Mouse (Mus musculus): ENCODE results near the gene Pth2r. TPM values are rescaled to one million over a fixed set of nuclear protein-coding genes. Genes with fewer than 3 reads are reported as not detected.
A peak's percentile ranks its signal among the peaks of the same experiment; 100 is the strongest.

Pth2r gene
- total and polyA plus RNA-seq, 3 experiments: not detected

GRCm38 (mm10) chr1:65312118-65312517, 30.3 kb downstream of the Pth2r start:
- Histone ChIP-seq H3K9me3 (replicated peaks; ENCODE audit: low read length) (no peaks in the 10 kb centered on the region), H3K9ac (ENCODE audit: insufficient read depth, low read depth) (no peak overlapping the region), H3K36me3 (replicated peaks in 1 of 2; ENCODE audit: control insufficient read depth in 1 of 2, insufficient read depth in 1 of 2, low read length in 1 of 2) (no peaks in the 10 kb centered on the region), H3K4me2 (ENCODE audit: insufficient read depth, low read depth, poor library complexity, severe bottlenecking) (no peak overlapping the region), H3K79me2 (replicated peaks; ENCODE audit: control insufficient read depth, extremely low read depth, insufficient read depth, poor library complexity, severe bottlenecking) (no peaks in the 10 kb centered on the region), H3K4me1 (ENCODE audit: control insufficient read depth in 1 of 2, insufficient read depth in 2 of 2) (peaks cover 0 to 6% of the 10 kb centered on the region in 2 experiments; a peak in 1 of 4 replicates), H3K27me3 (replicated peaks) (no peaks in the 10 kb centered on the region), H3K27ac (ENCODE audit: insufficient read depth, low read depth) (no peak overlapping the region), H3K4me3 (replicated peaks in 1 of 3; ENCODE audit: low read depth in 2 of 3, low read length in 2 of 3, poor library complexity in 1 of 3) (no peak overlapping the region)
- TF ChIP-seq ZMIZ1 (IDR thresholded peaks at IDR 0.05; ENCODE audit: low read depth, low read length): no peak
- no peak for TF ChIP-seq KAT2A (IDR thresholded peaks at IDR 0.05; ENCODE audit: insufficient replicate concordance, low read length)
- no peak for TF ChIP-seq POLR2AphosphoS2 (IDR thresholded peaks at IDR 0.05; ENCODE audit: low read depth, low read length)
- TF ChIP-seq ZC3H11A (IDR thresholded peaks at IDR 0.05; ENCODE audit: low read depth, low read length): no peak
- TF ChIP-seq RAD21 (IDR thresholded peaks at IDR 0.05; ENCODE audit: low read depth, low read length): peak; percentile 89
- no peak for TF ChIP-seq NELFE (IDR thresholded peaks at IDR 0.05; ENCODE audit: low read depth, low read length)
- TF ChIP-seq USF2 (conservative IDR thresholded peaks at IDR 0.05; ENCODE audit: low read depth, low read length): no peak
- no peak for TF ChIP-seq CHD1 (IDR thresholded peaks at IDR 0.05; ENCODE audit: low read depth, low read length)
- no peak for TF ChIP-seq GABPA (IDR thresholded peaks at IDR 0.05; ENCODE audit: insufficient replicate concordance, low read depth, low read length)
- no peak for TF ChIP-seq JUN (IDR thresholded peaks at IDR 0.05; ENCODE audit: insufficient read depth, low read depth, low read length)
- TF ChIP-seq BHLHE40 (IDR thresholded peaks at IDR 0.05; ENCODE audit: low read depth, low read length): no peak
- no peak for TF ChIP-seq TBP (conservative IDR thresholded peaks at IDR 0.05; ENCODE audit: low read depth, low read length)
- peak; percentile 91 for TF ChIP-seq ZNF384 (IDR thresholded peaks at IDR 0.05; ENCODE audit: low read depth, low read length)
- peak in 1 of 2 experiments; percentile 82; a peak in 2 of 4 replicates for TF ChIP-seq CTCF (conservative IDR thresholded peaks at IDR 0.05 in 1 of 2, IDR thresholded peaks at IDR 0.05 in 1 of 2; ENCODE audit: low read depth in 2 of 2, low read length in 2 of 2)
- TF ChIP-seq IRF4 (IDR thresholded peaks at IDR 0.05; ENCODE audit: low read depth, low read length): no peak
- TF ChIP-seq EP300 (IDR thresholded peaks at IDR 0.05; ENCODE audit: low read length): no peak
- TF ChIP-seq CHD2 (IDR thresholded peaks at IDR 0.05; ENCODE audit: low read length): no peak
- peak; percentile 61 for TF ChIP-seq SMC3 (IDR thresholded peaks at IDR 0.05; ENCODE audit: low read depth, low read length)
- no peak for TF ChIP-seq MAX (IDR thresholded peaks at IDR 0.05; ENCODE audit: low read length)
- TF ChIP-seq USF1 (IDR thresholded peaks at IDR 0.05; ENCODE audit: low read depth, low read length): no peak
- TF ChIP-seq TCF12 (IDR thresholded peaks at IDR 0.05; ENCODE audit: low read depth, low read length): no peak
- no peak for TF ChIP-seq SIN3A (IDR thresholded peaks at IDR 0.05; ENCODE audit: low read length)
- no peak for TF ChIP-seq ZKSCAN1 (IDR thresholded peaks at IDR 0.05; ENCODE audit: borderline replicate concordance, low read depth, low read length)
- TF ChIP-seq POLR2A (IDR thresholded peaks at IDR 0.05; ENCODE audit: low read depth, low read length): no peak
- TF ChIP-seq ELF1 (IDR thresholded peaks at IDR 0.05; ENCODE audit: low read depth, low read length): no peak
- TF ChIP-seq ETS1 (conservative IDR thresholded peaks at IDR 0.05; ENCODE audit: low read depth, low read length): no peak
- no peak for TF ChIP-seq MAFK (IDR thresholded peaks at IDR 0.05; ENCODE audit: insufficient replicate concordance, low read length)
- no peak for TF ChIP-seq HCFC1 (IDR thresholded peaks at IDR 0.05; ENCODE audit: low read depth, low read length)
- no peak for TF ChIP-seq MAZ (IDR thresholded peaks at IDR 0.05; ENCODE audit: low read depth, low read length)
- dilution Hi-C loops (cut with MboI; ENCODE audit: extremely low pct_ligation_motif_present, extremely low pct_unique_long_range_greater_than_20kb, low sequenced_read_pairs): no loop called here
- DNase-seq (ENCODE audit: extremely low read depth): peak; percentile 53
- in situ Hi-C loops (cut with MboI; ENCODE audit: low pct_ligation_motif_present, low pct_unique_long_range_greater_than_20kb, low sequenced_read_pairs): loop anchor here (25.0 kb wide), 1 partner anchor 800 kb away; no protein-coding TSS in a partner anchor

Data from CH12.LX (cell line).